Mouse (Mus musculus): ENCODE data around the gene Dzip3.

DNA sequence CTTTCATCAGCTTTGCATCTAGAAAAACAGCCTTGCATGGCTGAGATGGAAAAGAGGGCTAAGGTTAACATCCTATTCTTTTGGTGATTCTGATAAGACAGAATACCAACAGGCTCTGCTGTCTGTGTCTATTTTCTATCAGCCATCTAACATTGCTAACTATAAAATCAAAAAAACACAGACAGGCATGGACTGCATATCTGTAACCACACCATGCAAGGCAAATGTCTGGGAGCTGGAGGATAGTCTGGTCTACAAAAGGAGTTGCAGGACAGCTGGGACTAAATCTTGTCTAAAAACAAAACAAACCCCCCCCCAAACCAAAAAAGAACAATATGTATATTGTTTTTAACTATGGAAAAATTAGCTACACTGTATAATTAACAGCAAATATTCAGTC lies 14.0 kb downstream of the Dzip3 start:
- no peak for TF ChIP-seq TAL1 (IDR thresholded peaks at IDR 0.05; ENCODE audit: low read length)
- no peak for TF ChIP-seq GATA1 (IDR thresholded peaks at IDR 0.05; ENCODE audit: low read length)
